Mouse (Mus musculus) hindbrain, embryonic 16.5 days (tissue): ENCODE measurements at regions not wholly inside any gene's neighbourhood (a gene's known extent, or its start where the extent isn't known, plus 50 kb on each side); places are given as distances from the start of the nearest gene placed in this dataset.

ENCODE experiments used
- ATAC-seq: fragments of 200-750 bp; cut with Nextera tagmentation; 2 replicates; pipeline ENCODE4 v1.8.0; 2017; ENCODE audit warnings: moderate TSS enrichment, moderate library complexity
- H3K27ac ChIP-seq: fragments of 300-500 bp; sonication (generic); 2 replicates; pipeline ENCODE4 v1.5.1; 2014; ENCODE audit warnings: low read depth, mild to moderate bottlenecking, control low read depth, low read length, moderate library complexity
- H3K27me3 ChIP-seq: fragments of 300-500 bp; sonication (generic); replicated peaks from 2 replicates; pipeline ENCODE4 v1.6.1; 2014; ENCODE audit warnings: low read length; ENCODE audit not compliant: control insufficient read depth, insufficient read depth
- H3K36me3 ChIP-seq: fragments of 300-500 bp; sonication (generic); 2 replicates; pipeline ENCODE4 v1.6.1; 2014; ENCODE audit warnings: mild to moderate bottlenecking, low read length, moderate library complexity, mixed read lengths; ENCODE audit not compliant: control insufficient read depth, insufficient read depth
- H3K4me1 ChIP-seq: fragments of 300-500 bp; sonication (generic); 2 replicates; pipeline ENCODE4 v1.6.1; 2014; ENCODE audit warnings: low read depth, low read length; ENCODE audit not compliant: control insufficient read depth, insufficient read depth
- H3K4me2 ChIP-seq: fragments of 300-500 bp; sonication (generic); 2 replicates; pipeline ENCODE4 v1.6.1; 2014; ENCODE audit warnings: mild to moderate bottlenecking, low read length, control low read depth, moderate library complexity
- H3K4me3 ChIP-seq: fragments of 300-500 bp; sonication (generic); 2 replicates; pipeline ENCODE4 v1.5.1; 2014; ENCODE audit warnings: mild to moderate bottlenecking, low read length, control low read depth, moderate library complexity
- H3K9ac ChIP-seq: fragments of 300-500 bp; sonication (generic); 2 replicates; pipeline ENCODE4 v1.6.1; 2014; ENCODE audit warnings: low read depth, mild to moderate bottlenecking, control low read depth, low read length, moderate library complexity
- H3K9me3 ChIP-seq: fragments of 300-500 bp; sonication (generic); 2 replicates; pipeline ENCODE4 v1.6.1; 2014; ENCODE audit warnings: mild to moderate bottlenecking, low read length, moderate library complexity; ENCODE audit not compliant: control insufficient read depth
- WGBS: fragments of 180-500 bp; shearing (Covaris S2); extraction: QIAGEN DNeasy Blood & Tissue Kit; methylation state at CpG from one replicate; pipeline ENCODE4 v1.1.7; 2014; 5-methylcytosine and 5-hydroxymethylcytosine counted together

DNA sequence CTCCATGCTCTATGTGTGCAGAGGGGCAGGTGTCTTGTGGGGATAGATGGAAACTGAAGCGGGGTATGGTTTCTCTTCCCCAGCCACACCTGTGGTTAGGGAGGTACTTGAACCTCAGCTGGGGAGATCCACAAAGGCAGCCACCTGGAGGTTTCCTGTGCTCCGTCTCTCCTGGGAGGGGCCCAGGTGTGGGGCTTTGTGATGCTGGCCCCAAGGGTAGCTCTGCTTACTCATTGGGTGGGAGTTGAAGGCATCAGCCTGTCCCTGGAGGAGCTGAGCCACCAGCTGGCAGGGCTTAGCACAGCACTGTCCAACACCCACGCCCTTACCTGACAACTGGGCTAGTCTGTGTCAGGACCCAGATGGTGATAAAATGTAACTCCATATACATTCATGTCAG lies 81.4 kb downstream of the Lhx2 start:
- Histone ChIP-seq H3K9me3 (no peaks in the 10 kb centered on the region), H3K36me3 (no peaks in the 10 kb centered on the region), H3K4me3 (no peak overlapping the region), H3K4me2 (no peak overlapping the region), H3K9ac (no peak overlapping the region), H3K27ac (no peak overlapping the region), H3K27me3 (no peaks in the 10 kb centered on the region), H3K4me1 (peaks cover 16% of the 10 kb centered on the region)
- no peak for ATAC-seq
- WGBS: 63% methylated on average over 2 of the region's 3 CpGs

GRCm38 (mm10) chr2:38422406-38422805 lies 83.3 kb downstream of the Lhx2 start:
- Histone ChIP-seq H3K4me3 (no peak overlapping the region), H3K9ac (no peak overlapping the region), H3K4me2 (no peak overlapping the region), H3K4me1 (peaks cover 16% of the 10 kb centered on the region), H3K27ac (no peak overlapping the region), H3K36me3 (no peaks in the 10 kb centered on the region), H3K9me3 (no peaks in the 10 kb centered on the region), H3K27me3 (no peaks in the 10 kb centered on the region)
- no peak for ATAC-seq
- WGBS: 90% methylated on average over 3 of the region's 3 CpGs

- WGBS: 21% methylated on average over 7 of the region's 7 CpGs
- peak; percentile 26; the same call in 1 of the 2 replicates for ATAC-seq
- H3K27me3 ChIP-seq: no peaks in the 10 kb centered on the region
- H3K4me2 ChIP-seq: peak overlapping the region; percentile 47
- H3K27ac ChIP-seq: peak overlapping the region; percentile 25; the same call in 1 of the 2 replicates
- no peaks in the 10 kb centered on the region for H3K9me3 ChIP-seq
- peaks cover 16% of the 10 kb centered on the region for H3K4me1 ChIP-seq
- H3K4me3 ChIP-seq: no peak overlapping the region
- peak overlapping the region; percentile 53 for H3K9ac ChIP-seq
- H3K36me3 ChIP-seq: no peaks in the 10 kb centered on the region
Observed at GRCm38 (mm10) chr2:38423886-38424277, 84.8 kb downstream of the Lhx2 start.

- Histone ChIP-seq H3K36me3 (no peaks in the 10 kb centered on the region), H3K27ac (peak overlapping the region; percentile 25), H3K4me2 (peak overlapping the region; percentile 47), H3K4me1 (peaks cover 16% of the 10 kb centered on the region), H3K9ac (peak overlapping the region; percentile 53), H3K4me3 (peak overlapping the region; percentile 9; the same call in 1 of the 2 replicates), H3K9me3 (no peaks in the 10 kb centered on the region), H3K27me3 (no peaks in the 10 kb centered on the region)
- ATAC-seq: peak; percentile 78
- 3% methylated on average over 21 of the region's 22 CpGs for WGBS
Observed at GRCm38 (mm10) chr2:38424278-38424931, 85.3 kb downstream of the Lhx2 start.

- Histone ChIP-seq H3K27ac (no peak overlapping the region), H3K9ac (no peak overlapping the region)
- WGBS: 21% methylated on average over 9 of the region's 9 CpGs
Observed at GRCm38 (mm10) chr2:38424976-38425375, 85.9 kb downstream of the Lhx2 start.

GRCm38 (mm10) chr2:38429752-38430378 lies 81.6 kb upstream of the Nek6 start:
- Histone ChIP-seq H3K9me3 (no peaks in the 10 kb centered on the region), H3K9ac (no peak overlapping the region), H3K27me3 (no peaks in the 10 kb centered on the region), H3K4me2 (no peak overlapping the region), H3K4me1 (peaks cover 2% of the 10 kb centered on the region; the same call in 1 of the 2 replicates), H3K4me3 (no peak overlapping the region), H3K27ac (no peak overlapping the region), H3K36me3 (no peaks in the 10 kb centered on the region)
- no peak for ATAC-seq
- WGBS: 41% methylated on average over 6 of the region's 6 CpGs

More at GRCm38 (mm10) chr2:38424976-38425375, 85.9 kb downstream of the Lhx2 start:
- H3K36me3 ChIP-seq: no peaks in the 10 kb centered on the region
- H3K9me3 ChIP-seq: no peaks in the 10 kb centered on the region
- no peaks in the 10 kb centered on the region for H3K27me3 ChIP-seq
- H3K4me3 ChIP-seq: no peak overlapping the region
- H3K4me2 ChIP-seq: peak overlapping the region; percentile 47; the same call in 1 of the 2 replicates
- peak; percentile 60 for ATAC-seq
- peaks cover 16% of the 10 kb centered on the region for H3K4me1 ChIP-seq

DNA sequence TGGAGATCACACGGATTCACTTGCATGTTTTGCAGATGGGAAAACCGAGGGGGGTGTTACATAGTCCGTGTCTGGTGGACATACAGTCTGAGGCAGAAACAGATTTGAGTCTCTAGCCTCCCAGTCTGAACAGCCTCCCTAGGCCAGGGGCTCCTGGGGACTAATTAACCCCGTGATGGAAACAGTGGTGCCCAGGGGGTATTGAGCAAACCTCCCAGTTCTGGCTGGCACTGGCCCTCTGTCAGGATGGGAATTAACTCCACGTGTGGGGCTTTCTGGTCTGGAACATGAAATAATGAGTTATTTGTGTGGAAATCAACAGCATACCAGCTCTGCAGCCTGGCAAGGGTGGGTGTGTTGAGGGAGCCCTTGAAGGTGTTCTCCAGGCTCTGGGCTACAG lies 79.9 kb upstream of the Nek6 start:
- H3K36me3 ChIP-seq: no peaks in the 10 kb centered on the region
- ATAC-seq: no peak
- no peaks in the 10 kb centered on the region for H3K4me1 ChIP-seq
- H3K27ac ChIP-seq: no peak overlapping the region
- no peak overlapping the region for H3K4me3 ChIP-seq
- H3K4me2 ChIP-seq: no peak overlapping the region
- H3K9me3 ChIP-seq: no peaks in the 10 kb centered on the region
- no peak overlapping the region for H3K9ac ChIP-seq
- 65% methylated on average over 5 of the region's 5 CpGs for WGBS
- H3K27me3 ChIP-seq: no peaks in the 10 kb centered on the region

DNA sequence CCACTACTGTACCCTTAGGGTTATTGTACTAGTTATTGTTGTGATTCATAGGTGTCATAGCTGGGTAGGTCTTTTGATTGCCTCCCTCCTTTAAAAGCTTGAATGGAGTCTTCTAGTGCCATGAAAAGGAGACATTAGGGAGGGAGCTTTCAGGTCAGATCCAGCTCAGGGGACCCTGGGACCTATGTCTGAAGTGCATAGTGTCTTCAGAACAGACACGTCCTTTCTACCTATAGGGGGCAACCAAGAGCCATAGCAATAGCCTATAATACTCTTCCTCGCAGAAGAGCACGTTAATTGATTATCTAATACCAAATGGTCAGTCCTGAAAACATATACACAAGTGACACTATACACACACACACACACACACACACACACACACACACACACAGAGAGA lies 77.7 kb upstream of the Nek6 start:
- WGBS: 21% methylated on average over 3 of the region's 3 CpGs
- H3K9ac ChIP-seq: no peak overlapping the region
- H3K4me2 ChIP-seq: no peak overlapping the region
- H3K27me3 ChIP-seq: no peaks in the 10 kb centered on the region
- no peak overlapping the region for H3K4me3 ChIP-seq
- no peaks in the 10 kb centered on the region for H3K36me3 ChIP-seq
- H3K4me1 ChIP-seq: no peaks in the 10 kb centered on the region
- H3K27ac ChIP-seq: no peak overlapping the region
- ATAC-seq: no peak
- H3K9me3 ChIP-seq: no peaks in the 10 kb centered on the region

GRCm38 (mm10) chr2:38436701-38437100 lies 74.7 kb upstream of the Nek6 start:
- Histone ChIP-seq H3K9ac (no peak overlapping the region), H3K36me3 (no peaks in the 10 kb centered on the region), H3K9me3 (no peaks in the 10 kb centered on the region), H3K4me1 (no peaks in the 10 kb centered on the region), H3K4me3 (no peak overlapping the region), H3K27me3 (no peaks in the 10 kb centered on the region), H3K4me2 (no peak overlapping the region), H3K27ac (no peak overlapping the region)
- no peak for ATAC-seq
- 84% methylated on average over 4 of the region's 4 CpGs for WGBS
